Mouse (Mus musculus): ENCODE results near the gene Maneal. TPM values are rescaled to one million over a fixed set of nuclear protein-coding genes. Genes with fewer than 3 reads are reported as not detected.
A peak's percentile ranks its signal among the peaks of the same experiment; 100 is the strongest.

The Maneal gene
- polyA plus RNA-seq, 1 experiment from 2014 or later, result 16.0 TPM

DNA sequence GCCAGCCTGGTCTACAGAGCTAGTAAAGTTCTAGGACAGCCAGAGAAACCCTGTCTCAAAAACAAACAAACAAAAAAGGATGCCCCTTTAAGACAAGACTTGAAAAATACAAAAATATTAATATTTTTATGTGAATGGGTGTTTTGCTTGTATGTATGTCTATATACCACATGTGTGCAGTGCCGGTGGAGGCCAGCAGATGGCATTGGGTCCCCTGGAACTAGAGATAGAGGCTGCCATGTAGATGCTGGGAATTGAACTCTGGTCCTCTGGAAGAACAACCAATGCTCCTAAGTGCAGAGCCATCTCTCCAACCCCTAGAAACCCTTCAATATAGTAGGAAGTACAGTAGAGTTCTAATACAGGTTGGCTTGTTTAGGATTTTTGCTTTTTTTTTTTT lies 21.0 kb downstream of the Maneal start:
- H3K9me3 ChIP-seq, result no peaks in the 10 kb centered on the region
- ATAC-seq (ENCODE audit: low FRiP score, low read depth), result no peak
- 95% methylated on average over 1 of the region's 1 CpGs for WGBS
- no peak overlapping the region for H3K9ac ChIP-seq
- H3K36me3 ChIP-seq, result peaks cover 39% of the 10 kb centered on the region
- H3K4me1 ChIP-seq (replicated peaks), result no peaks in the 10 kb centered on the region
- H3K4me3 ChIP-seq, result no peak overlapping the region
- H3K27me3 ChIP-seq, result no peaks in the 10 kb centered on the region
- H3K4me2 ChIP-seq, result no peak overlapping the region
- no peak overlapping the region for H3K27ac ChIP-seq (replicated peaks)

DNA sequence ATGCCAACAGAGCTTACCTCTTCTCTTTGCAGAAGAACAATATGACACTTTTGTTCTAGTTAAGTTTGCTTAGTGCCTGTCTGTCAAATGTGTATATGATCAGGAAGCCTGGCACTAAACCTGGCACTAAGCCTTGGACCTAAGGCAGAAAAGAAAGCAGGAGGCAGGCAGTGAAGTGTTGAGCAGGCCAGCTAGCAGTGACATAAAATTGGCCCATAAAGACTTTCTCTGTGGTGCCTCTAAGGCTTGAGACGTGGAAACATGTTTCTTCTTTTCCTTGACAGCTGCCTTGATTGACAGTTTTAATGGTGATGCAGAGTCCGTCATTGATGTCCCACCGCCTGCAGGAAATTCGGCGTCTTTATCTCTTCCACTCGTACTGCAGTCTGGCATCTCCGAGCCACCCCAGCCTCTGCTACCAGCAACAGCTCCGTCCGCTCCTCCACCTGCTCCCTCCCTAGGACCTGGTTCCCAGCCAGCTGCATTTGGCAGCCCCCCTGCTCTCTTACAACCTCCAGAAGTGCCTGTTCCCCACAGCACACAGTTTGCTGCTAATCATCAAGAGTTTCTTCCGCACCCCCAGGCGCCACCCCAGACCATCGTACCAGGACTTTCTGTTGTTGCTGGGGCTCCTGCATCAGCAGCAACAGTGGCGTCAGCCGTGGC lies 23.8 kb downstream of the Maneal start:
- Histone ChIP-seq H3K27ac (replicated peaks) (no peak overlapping the region), H3K27me3 (no peaks in the 10 kb centered on the region), H3K4me3 (no peak overlapping the region), H3K36me3 (peaks cover 42% of the 10 kb centered on the region), H3K4me1 (replicated peaks) (no peaks in the 10 kb centered on the region), H3K9me3 (no peaks in the 10 kb centered on the region), H3K9ac (no peak overlapping the region), H3K4me2 (no peak overlapping the region)
- WGBS, result 78% methylated on average over 14 of the region's 14 CpGs
- ATAC-seq (ENCODE audit: low FRiP score, low read depth), result no peak

DNA sequence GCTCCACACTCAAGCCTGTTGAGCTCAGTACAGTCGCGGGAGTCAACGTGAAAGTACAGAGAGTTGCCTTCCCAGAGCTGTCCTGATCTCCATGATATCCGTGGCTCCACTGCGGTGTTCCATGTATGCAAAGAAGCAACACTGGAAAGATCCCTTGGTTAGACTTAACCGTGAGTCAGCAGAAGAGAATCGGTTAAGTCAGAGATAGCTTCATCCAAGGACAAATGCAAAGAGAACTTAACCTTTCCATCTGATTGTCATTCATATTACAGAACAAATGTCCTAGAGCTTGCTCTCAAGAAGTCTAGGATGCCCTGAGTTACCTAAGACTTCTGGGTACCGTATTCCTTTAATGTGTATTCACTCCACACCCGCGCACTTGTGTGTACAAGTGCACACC lies 29.2 kb downstream of the Maneal start:
- Histone ChIP-seq H3K9ac (no peak overlapping the region), H3K27ac (replicated peaks) (no peak overlapping the region), H3K27me3 (no peaks in the 10 kb centered on the region), H3K36me3 (peaks cover 30% of the 10 kb centered on the region), H3K4me3 (no peak overlapping the region), H3K4me2 (no peak overlapping the region), H3K4me1 (replicated peaks) (no peaks in the 10 kb centered on the region), H3K9me3 (no peaks in the 10 kb centered on the region)
- 95% methylated on average over 10 of the region's 10 CpGs for WGBS
- ATAC-seq (ENCODE audit: low FRiP score, low read depth), result no peak

DNA sequence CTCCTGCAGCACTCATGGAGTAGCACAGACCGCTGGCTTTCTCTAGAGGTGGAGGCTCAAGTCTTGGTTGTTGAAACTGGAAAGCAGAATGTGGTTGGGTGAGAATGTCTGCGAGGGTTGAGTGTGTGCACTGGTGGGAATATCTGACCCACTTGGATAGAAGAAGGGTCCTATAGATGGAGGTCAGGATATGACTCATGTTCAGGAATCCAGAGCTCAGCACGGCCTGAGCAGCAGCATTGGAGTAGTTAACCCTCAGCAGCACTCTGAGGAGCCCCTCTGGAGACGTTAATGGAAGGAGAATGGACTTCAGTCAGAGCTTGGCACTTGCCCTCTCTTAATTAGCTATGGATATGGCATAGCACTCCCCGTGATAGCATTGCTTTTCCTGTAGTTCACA lies 32.3 kb downstream of the Maneal start:
- Histone ChIP-seq H3K27me3 (no peaks in the 10 kb centered on the region), H3K4me2 (no peak overlapping the region), H3K36me3 (peaks cover 33% of the 10 kb centered on the region), H3K4me1 (replicated peaks) (no peaks in the 10 kb centered on the region), H3K4me3 (no peak overlapping the region), H3K27ac (replicated peaks) (no peak overlapping the region), H3K9me3 (no peaks in the 10 kb centered on the region), H3K9ac (no peak overlapping the region)
- 87% methylated on average over 5 of the region's 5 CpGs for WGBS
- ATAC-seq (ENCODE audit: low FRiP score, low read depth), result no peak

DNA sequence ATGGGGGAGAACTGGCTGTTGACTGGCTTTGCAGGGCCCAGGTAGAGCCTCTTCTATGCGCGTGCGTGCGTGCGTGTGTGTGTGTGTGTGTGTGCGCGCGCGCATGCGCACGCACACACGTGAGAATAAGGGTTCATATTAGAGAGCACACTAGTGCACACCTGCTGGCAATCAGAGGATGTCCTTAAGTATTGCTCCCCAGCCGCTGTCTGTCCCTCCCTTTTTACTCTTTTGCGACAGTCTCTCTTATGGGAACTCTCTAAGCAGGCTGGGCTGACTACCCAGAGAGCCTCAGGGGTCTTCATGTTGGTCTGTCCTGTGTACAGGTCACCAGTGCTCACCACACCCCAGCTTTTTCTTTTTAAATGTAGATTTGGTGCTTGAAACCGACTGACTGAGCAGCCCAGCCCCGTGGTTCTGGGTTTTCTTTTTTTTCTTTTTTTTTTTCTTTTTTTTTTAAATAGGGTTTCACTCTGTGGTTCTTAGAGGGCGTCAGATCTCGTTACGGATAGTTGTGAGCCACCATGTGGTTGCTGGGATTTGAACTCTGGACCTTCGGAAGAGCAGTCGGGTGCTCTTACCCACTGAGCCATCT lies 36.5 kb downstream of the Maneal start:
- ATAC-seq (ENCODE audit: low FRiP score, low read depth), result no peak
- no peak overlapping the region for H3K27ac ChIP-seq (replicated peaks)
- no peak overlapping the region for H3K4me2 ChIP-seq
- H3K4me3 ChIP-seq, result no peak overlapping the region
- H3K9me3 ChIP-seq, result no peaks in the 10 kb centered on the region
- WGBS, result 96% methylated on average over 21 of the region's 21 CpGs
- H3K4me1 ChIP-seq (replicated peaks), result no peaks in the 10 kb centered on the region
- peaks cover 46% of the 10 kb centered on the region for H3K36me3 ChIP-seq
- no peak overlapping the region for H3K9ac ChIP-seq
- no peaks in the 10 kb centered on the region for H3K27me3 ChIP-seq

DNA sequence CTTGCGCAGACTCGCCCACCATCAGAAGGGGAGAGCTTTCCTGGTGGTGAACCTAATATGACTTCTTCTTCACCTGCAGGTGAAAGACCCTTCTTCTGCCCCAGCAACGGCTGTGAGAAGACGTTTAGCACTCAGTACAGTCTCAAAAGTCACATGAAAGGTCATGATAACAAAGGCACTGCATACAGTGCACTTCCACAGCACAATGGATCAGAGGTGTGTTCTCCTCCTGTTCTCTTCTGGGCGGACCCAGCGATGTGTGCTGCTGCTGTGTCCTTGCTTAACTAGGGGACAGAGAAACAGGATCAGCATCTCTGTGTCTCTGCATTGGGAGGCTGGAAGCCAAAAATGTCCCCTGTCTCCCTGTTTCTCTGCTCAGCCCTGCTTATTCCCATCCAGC lies 37.0 kb downstream of the Maneal start:
- Histone ChIP-seq H3K9ac (no peak overlapping the region), H3K27ac (replicated peaks) (no peak overlapping the region), H3K4me1 (replicated peaks) (no peaks in the 10 kb centered on the region), H3K27me3 (no peaks in the 10 kb centered on the region), H3K9me3 (no peaks in the 10 kb centered on the region), H3K4me2 (no peak overlapping the region), H3K4me3 (no peak overlapping the region), H3K36me3 (peaks cover 42% of the 10 kb centered on the region)
- WGBS, result 93% methylated on average over 6 of the region's 6 CpGs
- no peak for ATAC-seq (ENCODE audit: low FRiP score, low read depth)

DNA sequence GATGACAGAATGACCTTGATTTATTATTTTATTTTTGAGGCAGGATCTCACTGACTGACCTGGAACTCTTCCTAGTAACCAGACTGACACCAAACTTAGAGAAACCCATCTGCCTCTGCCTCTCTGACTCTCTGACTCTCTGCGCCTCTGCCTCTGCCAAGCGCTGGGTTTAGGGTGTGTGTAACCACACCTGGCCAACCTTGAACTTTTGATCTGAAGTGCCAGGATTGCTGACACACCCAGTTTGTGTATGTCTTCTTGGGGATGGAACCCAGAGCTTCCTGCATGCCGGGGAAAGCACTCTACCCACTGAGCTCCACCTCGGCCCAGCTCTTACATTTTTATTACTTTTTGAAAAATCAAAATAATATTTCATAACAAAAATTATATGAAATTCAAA lies 43.1 kb downstream of the Maneal start:
- H3K4me1 ChIP-seq (replicated peaks), result no peaks in the 10 kb centered on the region
- no peaks in the 10 kb centered on the region for H3K9me3 ChIP-seq
- 95% methylated on average over 4 of the region's 4 CpGs for WGBS
- no peak overlapping the region for H3K4me2 ChIP-seq
- no peaks in the 10 kb centered on the region for H3K27me3 ChIP-seq
- no peak overlapping the region for H3K4me3 ChIP-seq
- peaks cover 27% of the 10 kb centered on the region for H3K36me3 ChIP-seq
- no peak overlapping the region for H3K9ac ChIP-seq
- ATAC-seq (ENCODE audit: low FRiP score, low read depth), result no peak
- no peak overlapping the region for H3K27ac ChIP-seq (replicated peaks)

DNA sequence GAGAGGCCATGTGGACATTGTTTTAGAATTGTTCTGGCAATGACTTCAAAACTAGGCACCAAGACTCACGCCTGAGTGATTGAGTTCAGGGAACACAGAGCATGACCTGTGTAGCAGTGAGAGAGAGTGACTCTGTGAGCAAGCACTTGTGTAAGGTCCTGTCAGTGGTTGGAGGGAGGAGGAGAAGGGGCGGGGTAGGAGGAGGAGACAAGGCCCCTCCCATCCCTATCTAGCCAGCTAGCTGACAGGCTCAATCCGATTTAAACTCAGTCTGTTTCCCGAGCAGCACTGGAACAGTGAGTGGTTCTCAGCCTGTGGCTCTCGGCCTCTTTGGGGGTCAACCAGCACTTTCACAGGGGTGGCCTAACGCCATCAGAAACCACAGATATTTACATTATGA lies 44.2 kb downstream of the Maneal start:
- no peak overlapping the region for H3K4me2 ChIP-seq
- H3K36me3 ChIP-seq, result peaks cover 17% of the 10 kb centered on the region
- H3K27me3 ChIP-seq, result no peaks in the 10 kb centered on the region
- H3K9me3 ChIP-seq, result no peaks in the 10 kb centered on the region
- no peak overlapping the region for H3K27ac ChIP-seq (replicated peaks)
- peak; percentile 79; the same call in 1 of the 2 replicates for ATAC-seq (ENCODE audit: low FRiP score, low read depth)
- H3K9ac ChIP-seq, result no peak overlapping the region
- no peaks in the 10 kb centered on the region for H3K4me1 ChIP-seq (replicated peaks)
- 31% methylated on average over 6 of the region's 6 CpGs for WGBS
- no peak overlapping the region for H3K4me3 ChIP-seq

DNA sequence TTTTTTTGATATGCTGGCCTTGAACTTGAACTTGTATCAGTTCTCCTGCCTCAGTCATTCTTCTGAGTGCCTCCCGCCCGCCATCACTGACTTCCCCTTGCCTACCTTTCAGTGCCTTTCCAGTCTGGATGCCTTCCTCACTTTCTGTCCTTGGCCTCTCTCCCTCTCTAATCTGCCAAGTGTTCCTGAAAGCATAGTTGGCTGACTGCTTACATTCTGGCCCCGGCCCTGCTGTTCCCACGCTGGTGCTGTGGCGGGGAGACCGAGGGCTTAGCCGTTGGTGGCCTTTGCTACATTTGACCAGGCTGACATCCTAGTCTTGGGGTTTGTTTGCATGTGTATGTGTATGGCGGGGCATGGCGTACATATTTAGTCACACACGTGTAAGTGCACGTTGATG lies 46.1 kb downstream of the Maneal start:
- H3K9me3 ChIP-seq, result no peaks in the 10 kb centered on the region
- no peak for ATAC-seq (ENCODE audit: low FRiP score, low read depth)
- H3K4me2 ChIP-seq, result no peak overlapping the region
- peaks cover 2% of the 10 kb centered on the region for H3K36me3 ChIP-seq
- H3K27ac ChIP-seq (replicated peaks), result no peak overlapping the region
- no peak overlapping the region for H3K4me3 ChIP-seq
- peaks cover 8% of the 10 kb centered on the region for H3K4me1 ChIP-seq (replicated peaks)
- no peak overlapping the region for H3K9ac ChIP-seq
- 88% methylated on average over 11 of the region's 11 CpGs for WGBS
- H3K27me3 ChIP-seq, result no peaks in the 10 kb centered on the region

DNA sequence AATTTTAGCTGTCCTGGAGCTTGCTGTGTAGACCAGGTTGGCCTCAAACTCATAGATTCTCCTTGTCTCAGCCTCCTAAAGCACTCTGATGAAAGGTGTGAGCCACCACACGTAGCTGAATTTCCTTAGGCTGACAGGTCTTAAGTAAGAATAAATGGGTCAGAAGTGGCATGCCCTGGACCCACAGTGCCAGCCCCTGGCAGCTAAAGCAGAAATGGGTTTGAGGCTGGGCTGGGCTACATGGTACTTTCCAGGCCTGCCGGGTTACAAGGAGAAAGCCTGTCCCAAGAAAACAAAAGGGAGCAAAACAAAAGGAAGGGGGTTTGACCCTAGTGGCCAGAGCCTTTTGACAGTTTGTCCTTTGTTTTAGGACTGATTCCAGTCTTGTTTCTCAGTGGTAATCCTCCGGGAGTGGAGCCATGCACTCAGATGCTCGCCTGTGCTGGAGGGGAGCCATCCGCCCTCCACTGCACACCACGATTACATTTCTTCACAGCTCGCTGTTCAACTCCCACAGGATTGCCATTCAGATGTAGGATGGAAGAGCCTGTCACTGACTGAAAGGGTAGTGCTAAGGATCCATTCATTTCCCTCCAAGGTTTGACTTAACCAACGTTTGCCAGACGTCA lies 50.5 kb downstream of the Maneal start:
- Histone ChIP-seq H3K27ac (replicated peaks) (0 out of 2 replicates have a peak overlapping the region, but pooled peaks have one; percentile 22), H3K36me3 (peaks cover 7% of the 10 kb centered on the region), H3K4me1 (replicated peaks) (peaks cover 10% of the 10 kb centered on the region), H3K9ac (no peak overlapping the region), H3K4me3 (no peak overlapping the region), H3K27me3 (no peaks in the 10 kb centered on the region), H3K4me2 (no peak overlapping the region), H3K9me3 (no peaks in the 10 kb centered on the region)
- ATAC-seq (ENCODE audit: low FRiP score, low read depth), result no peak
- WGBS, result 10% methylated on average over 9 of the region's 9 CpGs

DNA sequence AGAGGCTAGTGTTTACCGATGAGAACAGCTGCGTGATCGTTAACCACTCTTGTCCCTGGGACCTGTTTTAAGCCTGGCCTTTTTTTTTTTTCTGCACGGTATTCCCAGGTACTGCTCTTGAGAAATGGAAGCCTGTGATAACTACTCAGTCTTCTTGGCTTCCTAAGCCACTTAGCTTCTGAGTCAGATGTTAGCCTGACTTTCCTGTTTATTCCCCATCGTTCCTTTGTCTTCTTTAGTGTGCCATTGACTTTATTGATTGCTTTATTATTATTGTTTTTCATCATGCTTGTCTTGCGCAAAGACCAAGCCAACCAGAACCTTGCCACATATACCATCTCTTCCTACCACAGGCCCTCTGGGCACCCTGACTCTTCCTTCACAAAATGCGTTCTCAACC lies 51.9 kb downstream of the Maneal start:
- Histone ChIP-seq H3K4me2 (no peak overlapping the region), H3K27me3 (no peaks in the 10 kb centered on the region), H3K9me3 (no peaks in the 10 kb centered on the region), H3K36me3 (peaks cover 21% of the 10 kb centered on the region), H3K9ac (no peak overlapping the region), H3K4me3 (no peak overlapping the region), H3K27ac (replicated peaks) (no peak overlapping the region), H3K4me1 (replicated peaks) (peaks cover 10% of the 10 kb centered on the region)
- WGBS, result 92% methylated on average over 7 of the region's 7 CpGs
- ATAC-seq (ENCODE audit: low FRiP score, low read depth), result no peak

DNA sequence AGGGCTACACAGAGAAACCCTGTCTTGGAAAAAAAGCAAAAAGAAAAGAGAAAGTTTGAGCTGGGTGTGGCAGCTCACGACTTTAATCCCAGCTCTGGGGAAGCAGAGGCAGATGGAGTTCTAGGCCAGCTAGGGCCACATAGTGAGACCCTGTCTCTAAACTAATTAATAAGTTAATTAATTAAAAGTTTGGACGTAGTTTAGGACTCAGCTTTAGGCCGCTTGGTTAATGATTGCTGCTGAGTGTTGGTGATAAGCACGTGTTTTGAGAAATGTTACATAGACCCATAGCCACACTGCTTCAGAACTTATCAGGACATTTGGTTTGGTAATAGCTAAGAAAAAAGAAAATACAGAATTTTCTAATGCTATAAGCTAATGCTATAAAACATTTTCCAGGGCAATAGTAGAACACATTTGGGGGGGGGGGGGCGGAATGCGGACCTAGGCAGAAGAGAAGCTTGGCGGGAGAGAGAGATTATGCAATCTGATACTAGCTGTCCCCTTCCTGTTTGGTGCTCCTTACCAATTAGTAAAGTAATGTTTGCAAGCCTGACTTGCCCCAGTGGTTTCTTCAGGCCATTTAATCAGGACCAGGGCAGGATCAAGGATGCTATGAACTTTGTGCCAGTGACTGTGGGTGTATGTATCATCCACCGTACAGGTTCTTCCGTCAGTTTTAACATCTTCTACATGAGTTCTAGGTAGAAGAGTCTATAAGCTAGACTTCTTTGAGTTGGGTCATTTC lies 52.7 kb downstream of the Maneal start:
- Histone ChIP-seq H3K4me2 (no peak overlapping the region), H3K36me3 (peaks cover 27% of the 10 kb centered on the region), H3K4me3 (no peak overlapping the region), H3K9me3 (no peaks in the 10 kb centered on the region), H3K9ac (no peak overlapping the region), H3K27me3 (no peaks in the 10 kb centered on the region), H3K4me1 (replicated peaks) (peaks cover 10% of the 10 kb centered on the region), H3K27ac (replicated peaks) (no peak overlapping the region)
- 88% methylated on average over 9 of the region's 9 CpGs for WGBS
- ATAC-seq (ENCODE audit: low FRiP score, low read depth), result no peak
